Mouse (Mus musculus): ENCODE measurements around the gene Bbs9.
"Not testable (repeated sequence)": the region's sequence is repeated elsewhere in the genome, so short reads cannot be mapped to it uniquely, and the experiment has no call there.

The Bbs9 gene

GRCm38 (mm10) chr9:22475424-22475868 lies at the start of gene Bbs9:
Gene Bbs9 (plus strand): TSS chr9:22475715.
- peak; percentile 97 for DNase-seq

- no peak for DNase-seq
These were observed 47.4 kb upstream of the Bbs9 start for GRCm38 (mm10) chr9:22428028-22428665.

- no peak for DNase-seq
These were observed 46.7 kb upstream of the Bbs9 start for GRCm38 (mm10) chr9:22428666-22429410.

- no peak for DNase-seq
These were observed 45.8 kb upstream of the Bbs9 start for GRCm38 (mm10) chr9:22429533-22430241.

- DNase-seq = no peak
These were observed 45.1 kb upstream of the Bbs9 start for GRCm38 (mm10) chr9:22430315-22430840.

- no peak for DNase-seq
These were observed 42.3 kb upstream of the Bbs9 start for GRCm38 (mm10) chr9:22433221-22433620.

DNA sequence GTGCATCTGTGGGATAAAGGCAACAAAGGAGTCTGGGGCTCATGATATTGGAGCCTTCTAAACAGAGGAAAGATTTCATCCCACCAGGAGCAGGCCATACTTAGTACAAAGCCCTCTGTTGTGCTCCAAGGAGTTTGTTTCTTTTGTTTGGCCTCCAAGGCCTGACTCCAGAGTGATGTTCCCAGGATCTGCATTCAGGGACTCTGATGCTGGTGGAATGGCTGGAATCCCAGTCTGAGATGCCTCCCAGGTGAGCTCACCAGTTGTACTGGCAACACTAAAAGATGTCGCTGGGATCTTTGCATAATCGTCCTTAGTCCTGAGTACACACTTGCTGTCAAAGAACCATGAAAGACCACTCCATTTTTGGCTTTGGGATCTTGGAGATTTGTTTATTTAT lies 41.4 kb upstream of the Bbs9 start:
- no peak for DNase-seq

GRCm38 (mm10) chr9:22438826-22439225 lies 36.7 kb upstream of the Bbs9 start:
- no peak for DNase-seq

DNA sequence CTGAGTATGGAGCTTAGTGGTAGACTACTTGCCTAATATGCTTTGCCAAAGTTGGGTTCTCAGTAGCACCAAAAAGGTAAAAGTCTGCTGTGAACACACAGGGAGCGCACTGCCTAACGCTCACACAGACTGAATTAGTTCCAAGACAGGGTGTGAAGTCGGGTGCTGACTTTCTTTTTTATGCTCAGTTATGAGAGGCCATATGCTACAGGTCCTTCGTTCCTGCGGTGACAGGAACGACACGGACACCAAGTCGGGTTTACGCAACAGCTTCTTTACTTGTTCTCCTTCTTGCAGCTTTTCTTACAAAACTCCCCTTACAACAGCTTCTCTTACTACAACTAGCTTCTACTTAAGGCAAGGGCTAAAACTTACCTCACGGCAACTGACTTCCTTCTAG lies 32.4 kb upstream of the Bbs9 start:
- DNase-seq = no peak

DNA sequence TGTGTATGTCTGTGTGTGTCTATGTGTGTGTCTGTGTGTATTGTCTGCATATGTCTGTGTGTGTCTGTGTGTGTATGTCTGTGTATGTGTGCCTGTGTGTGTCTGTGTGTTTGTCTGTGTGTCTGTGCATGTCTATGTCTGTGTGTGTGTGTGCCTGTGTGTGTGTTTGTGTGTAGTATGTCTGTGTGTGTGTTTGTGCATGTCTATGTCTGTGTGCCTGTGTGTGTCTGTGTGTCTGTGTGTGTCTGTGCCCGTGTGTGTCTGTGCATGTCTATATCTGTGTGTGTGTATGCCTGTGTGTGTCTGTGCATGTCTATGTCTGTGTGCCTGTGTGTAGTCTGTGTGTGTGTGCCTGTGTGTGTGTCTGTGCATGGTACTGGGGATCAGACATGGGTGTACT lies 30.4 kb upstream of the Bbs9 start:
- DNase-seq = no peak

- DNase-seq = no peak
These were observed 28.3 kb upstream of the Bbs9 start for GRCm38 (mm10) chr9:22447213-22447612.

DNA sequence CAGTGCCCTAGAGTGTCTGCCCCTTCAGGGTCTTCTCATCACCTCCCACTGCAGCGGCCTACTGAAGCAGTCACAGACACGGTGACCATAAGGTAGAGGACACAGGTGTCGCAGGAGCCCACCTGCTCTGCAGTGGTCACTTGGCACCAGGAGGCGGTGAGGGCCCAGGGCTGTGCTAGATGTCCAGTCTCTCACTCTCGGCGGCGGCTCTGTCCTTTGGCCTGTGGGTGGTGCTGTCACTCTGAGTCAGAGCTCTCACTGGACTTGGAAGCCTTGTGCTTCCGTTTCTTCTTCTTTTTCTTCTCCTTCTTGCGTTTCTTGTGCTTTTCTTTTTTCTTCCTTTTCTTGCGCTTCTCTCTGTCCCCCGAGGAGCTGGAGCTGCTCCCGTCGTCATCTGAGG lies 27.1 kb upstream of the Bbs9 start:
- DNase-seq = no peak

- no peak for DNase-seq
These were observed 26.3 kb upstream of the Bbs9 start for GRCm38 (mm10) chr9:22449209-22449608.

GRCm38 (mm10) chr9:22452697-22453096 lies 22.8 kb upstream of the Bbs9 start:
- no peak for DNase-seq

DNA sequence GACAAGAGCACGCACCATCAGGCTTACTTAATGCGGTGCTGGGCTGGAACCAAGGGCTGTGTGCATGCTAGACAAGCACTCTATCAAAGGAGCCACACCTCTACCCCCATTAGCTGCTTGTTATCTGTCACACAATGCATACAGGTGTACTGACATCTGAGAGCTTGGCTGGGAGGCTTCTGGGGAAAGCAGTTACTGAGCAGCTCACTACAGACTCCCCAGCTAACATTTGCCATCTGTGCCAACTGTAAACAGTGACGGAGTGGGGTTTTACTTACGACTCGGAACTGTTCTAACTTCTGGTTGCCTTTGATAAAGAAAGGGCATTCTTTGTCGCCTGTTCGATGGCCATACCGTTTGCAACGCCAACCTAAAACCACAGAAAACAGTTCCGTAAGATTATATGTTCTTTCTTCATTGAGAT lies 22.0 kb upstream of the Bbs9 start:
- DNase-seq = no peak

DNA sequence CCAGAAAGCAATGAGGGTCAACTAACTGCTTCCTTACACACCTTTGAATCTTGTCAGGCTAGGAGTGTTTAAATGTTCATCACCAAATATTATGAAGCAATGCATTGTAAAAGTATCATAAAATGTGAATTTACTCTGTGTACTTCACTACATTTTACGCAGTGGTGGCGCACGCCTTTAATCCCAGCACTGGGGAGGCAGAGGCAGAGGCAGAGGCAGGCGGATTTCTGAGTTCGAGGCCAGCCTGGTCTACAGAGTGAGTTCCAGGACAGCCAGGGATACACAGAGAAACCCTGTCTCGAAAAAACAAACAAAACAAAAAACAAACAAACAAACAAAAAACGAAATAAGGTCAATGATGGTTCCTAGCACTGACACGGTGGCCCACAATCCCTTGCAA lies 21.5 kb upstream of the Bbs9 start, which contains the start of gene Gm17545:
Gene Gm17545 (plus strand): TSS at position 301 of the 400 bp plus-strand sequence.
- DNase-seq = not testable (repeated sequence)

DNA sequence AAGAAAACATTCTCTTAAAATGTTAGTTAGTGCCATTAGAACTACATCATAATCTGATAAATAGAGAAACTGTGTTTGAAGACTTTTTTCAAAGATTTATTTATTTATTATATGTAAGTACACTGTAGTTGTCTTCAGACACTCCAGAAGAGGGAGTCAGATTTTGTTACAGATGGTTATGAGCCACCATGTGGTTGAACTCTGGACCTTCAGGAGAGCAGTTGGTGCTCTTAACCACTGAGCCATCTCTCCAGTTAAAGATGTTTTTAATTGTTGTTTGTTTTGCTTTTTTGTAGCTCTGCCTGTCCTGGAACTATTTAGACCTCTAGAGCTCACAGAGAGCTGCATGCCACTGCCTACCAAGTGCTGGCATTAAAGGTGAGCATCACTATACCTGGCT lies 20.5 kb upstream of the Bbs9 start:
- no peak for DNase-seq

DNA sequence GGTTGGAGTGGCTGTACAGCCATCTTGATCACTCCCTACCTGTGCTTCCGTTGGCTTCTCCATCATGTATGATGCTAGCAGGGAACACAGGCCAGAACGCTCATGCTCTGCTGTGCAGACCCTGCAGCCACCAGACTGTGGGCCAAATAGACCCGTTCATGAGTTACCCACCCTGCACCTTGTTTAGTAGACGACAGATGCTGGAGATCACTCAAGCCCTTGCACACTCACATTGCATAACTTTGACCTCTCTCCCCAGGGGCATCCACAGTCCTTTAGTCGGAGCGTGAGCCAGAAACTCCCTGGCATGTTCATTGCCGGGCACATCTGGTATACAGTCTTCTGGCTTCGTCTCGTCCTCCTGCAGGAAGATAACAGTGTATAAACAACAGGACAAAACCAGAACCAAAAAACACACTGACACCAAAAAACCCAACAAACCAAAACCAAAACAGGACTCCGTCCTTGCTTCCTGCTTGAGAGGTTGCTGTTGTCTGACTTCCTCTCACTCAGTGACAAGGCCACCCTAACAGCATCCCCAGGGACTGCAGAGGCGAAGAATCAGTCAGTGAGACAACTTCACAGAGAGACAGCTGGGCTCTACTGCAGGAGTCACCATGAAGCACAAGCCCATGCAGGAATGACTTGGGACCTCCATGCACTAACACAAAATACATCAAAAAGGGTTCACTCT lies 18.2 kb upstream of the Bbs9 start:
- DNase-seq = no peak

DNA sequence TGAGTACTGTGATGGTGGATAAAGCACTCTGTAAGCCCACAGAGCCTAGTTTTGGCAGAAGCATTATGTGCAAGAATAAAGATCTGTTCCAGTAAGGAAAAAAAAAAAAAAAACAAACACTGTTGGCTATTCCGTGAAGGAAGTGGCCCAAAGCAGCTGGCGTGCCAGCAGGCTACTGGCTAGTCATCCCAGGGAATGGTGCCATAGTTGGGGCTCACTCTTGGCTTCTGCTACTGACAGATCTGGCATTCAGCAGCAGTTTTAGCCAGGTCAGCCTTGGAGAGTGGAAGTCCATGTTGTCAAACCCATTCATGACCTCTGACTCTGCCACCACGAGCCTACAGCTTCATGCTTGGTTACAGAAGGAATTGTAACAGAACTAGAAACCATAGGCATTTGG lies 13.6 kb upstream of the Bbs9 start:
- DNase-seq = peak; percentile 71

- no peak for DNase-seq
These were observed 9.3 kb upstream of the Bbs9 start for GRCm38 (mm10) chr9:22466212-22466611.

DNA sequence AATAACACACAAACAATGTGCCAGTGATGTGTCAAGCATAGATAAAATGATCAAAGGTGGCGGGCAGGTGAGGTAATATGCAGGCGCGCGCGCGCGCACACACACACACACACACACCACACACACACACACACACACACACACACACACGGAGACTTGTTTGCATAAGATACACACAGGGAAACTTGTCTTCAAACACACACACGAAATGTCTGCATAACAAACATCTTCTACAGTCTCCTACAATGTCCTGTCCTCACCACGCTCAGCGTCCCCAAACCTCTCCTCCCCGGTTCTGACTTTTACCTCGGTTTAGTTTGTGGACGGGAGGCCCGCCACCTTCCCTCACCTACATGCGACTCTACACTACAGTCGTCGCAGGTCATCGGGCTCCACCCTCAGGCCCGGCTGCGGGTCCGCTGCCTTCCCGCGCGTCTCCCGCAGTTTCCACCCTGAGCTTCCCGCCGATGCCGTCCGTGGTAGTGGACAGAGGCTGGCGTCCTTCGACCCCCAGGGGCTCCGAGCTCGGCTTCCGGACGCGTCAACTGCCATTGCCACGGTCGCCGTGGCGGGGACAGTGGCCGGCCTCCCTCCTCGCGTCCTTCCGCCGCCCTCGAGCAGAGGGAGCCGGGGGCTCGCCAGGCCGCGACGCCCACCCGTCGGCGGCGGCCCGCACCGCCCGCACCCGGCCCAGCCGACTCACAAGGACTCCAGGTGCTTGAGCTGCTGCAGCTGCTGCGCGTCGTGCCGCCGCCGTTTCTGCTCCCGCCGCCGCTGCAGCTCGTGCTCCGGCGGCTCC lies 7.9 kb upstream of the Bbs9 start:
- peak; percentile 23 for DNase-seq

Measured in layer of hippocampus, adult 9-11 months (tissue).